Mouse (Mus musculus): ENCODE results near the gene Relt. TPM values are rescaled to one million over a fixed set of nuclear protein-coding genes. Genes with fewer than 3 reads are reported as not detected.
A peak's percentile ranks its signal among the peaks of the same experiment; 100 is the strongest.

Gene Relt
- polyA plus RNA-seq, 1 experiment, result 0.36 TPM

GRCm38 (mm10) chr7:100845412-100845811 lies 17.8 kb downstream of the Relt start:
- peak overlapping the region; percentile 14; the same call in 1 of the 2 replicates for H3K27ac ChIP-seq (replicated peaks; ENCODE audit: low read depth, low read length)
- H3K4me1 ChIP-seq (ENCODE audit: control insufficient read depth, insufficient read depth, insufficient read length, low read length), result peaks cover 5% of the 10 kb centered on the region; the same call in 1 of the 2 replicates
- no peak overlapping the region for H3K4me3 ChIP-seq (ENCODE audit: insufficient read depth, low read depth, low read length)

GRCm38 (mm10) chr7:100845026-100845400 lies 18.2 kb downstream of the Relt start:
- H3K4me1 ChIP-seq (ENCODE audit: control insufficient read depth, insufficient read depth, insufficient read length, low read length), result peaks cover 5% of the 10 kb centered on the region; the same call in 1 of the 2 replicates
- H3K4me3 ChIP-seq (ENCODE audit: insufficient read depth, low read depth, low read length), result no peak overlapping the region
- peak overlapping the region; percentile 14; the same call in 1 of the 2 replicates for H3K27ac ChIP-seq (replicated peaks; ENCODE audit: low read depth, low read length)

DNA sequence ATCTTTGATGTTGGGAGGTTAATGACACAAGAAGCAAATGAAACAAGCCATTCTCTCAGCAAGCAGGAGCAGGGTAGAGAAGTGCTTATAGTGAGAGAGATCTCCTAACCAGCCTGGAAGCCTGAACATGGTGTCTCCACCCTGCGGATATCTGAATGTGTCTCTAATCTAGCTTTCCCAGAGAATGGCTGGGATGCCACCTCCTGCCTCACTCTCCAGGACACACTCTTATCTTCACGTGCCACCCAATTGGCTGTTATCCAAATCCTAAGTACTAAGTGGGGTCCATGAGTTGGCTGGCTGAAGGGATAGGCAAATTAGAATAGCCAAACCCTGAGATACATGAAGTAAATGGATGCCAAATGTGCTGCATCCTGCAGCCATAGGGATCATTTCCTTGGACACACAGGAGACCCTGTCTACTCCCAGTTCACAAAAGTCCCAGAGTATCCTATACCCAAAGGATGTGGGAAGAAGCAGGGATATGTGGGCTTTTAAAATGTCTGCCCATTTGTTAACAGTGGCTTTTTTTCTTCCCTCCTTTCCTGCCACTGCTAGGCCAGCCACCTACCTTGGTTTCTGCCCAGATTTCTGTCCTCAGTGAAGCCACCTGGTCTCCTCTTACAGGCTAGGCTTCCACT lies 18.7 kb downstream of the Relt start:
- no peak overlapping the region for H3K4me3 ChIP-seq (ENCODE audit: insufficient read depth, low read depth, low read length)
- H3K4me1 ChIP-seq (ENCODE audit: control insufficient read depth, insufficient read depth, insufficient read length, low read length), result peaks cover 5% of the 10 kb centered on the region; the same call in 1 of the 2 replicates
- peak overlapping the region; percentile 14; the same call in 1 of the 2 replicates for H3K27ac ChIP-seq (replicated peaks; ENCODE audit: low read depth, low read length)

DNA sequence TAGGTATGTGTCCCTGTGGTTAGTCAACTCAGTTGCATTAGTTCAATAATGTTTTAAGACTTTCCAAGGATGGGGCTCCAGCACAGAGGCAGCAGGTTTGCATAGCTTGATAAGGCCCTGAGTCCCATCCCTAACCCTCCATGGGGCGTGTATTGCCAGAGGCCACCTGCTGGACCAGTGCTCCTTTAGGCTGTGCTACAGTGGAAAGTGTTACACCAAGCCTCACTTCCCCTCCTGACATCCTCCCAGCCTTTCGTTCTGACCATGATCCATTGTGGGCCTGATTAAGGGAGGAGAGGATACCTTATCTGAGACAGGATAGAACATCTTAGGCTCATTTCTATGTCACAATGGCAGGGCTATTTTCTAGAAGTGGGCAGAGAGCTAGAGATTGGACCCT lies 19.4 kb downstream of the Relt start:
- H3K4me3 ChIP-seq (ENCODE audit: insufficient read depth, low read depth, low read length), result no peak overlapping the region
- no peak overlapping the region for H3K27ac ChIP-seq (replicated peaks; ENCODE audit: low read depth, low read length)
- peaks cover 5% of the 10 kb centered on the region; the same call in 1 of the 2 replicates for H3K4me1 ChIP-seq (ENCODE audit: control insufficient read depth, insufficient read depth, insufficient read length, low read length)

DNA sequence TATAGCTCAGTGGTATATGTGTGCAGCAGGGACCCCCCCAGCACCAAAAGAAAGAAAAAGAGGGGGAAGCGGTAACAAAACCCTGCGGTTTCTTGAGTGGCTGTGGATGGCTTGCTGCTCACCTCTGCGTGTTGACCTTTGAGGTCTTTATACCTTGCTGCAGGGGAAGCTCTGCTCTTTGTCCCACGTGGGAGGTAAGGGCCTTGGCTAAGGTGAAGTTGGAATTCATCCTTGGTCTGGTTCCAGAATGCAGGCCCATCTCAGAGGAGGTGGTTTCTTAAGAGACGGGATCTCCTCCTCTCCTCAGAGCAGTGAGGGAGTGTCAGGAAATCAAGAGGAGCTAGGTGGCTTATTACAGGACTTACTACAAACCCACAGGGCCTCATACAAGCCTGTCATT lies 21.1 kb downstream of the Relt start:
- no peak overlapping the region for H3K27ac ChIP-seq (replicated peaks; ENCODE audit: low read depth, low read length)
- H3K4me3 ChIP-seq (ENCODE audit: insufficient read depth, low read depth, low read length), result no peak overlapping the region
- H3K4me1 ChIP-seq (ENCODE audit: control insufficient read depth, insufficient read depth, insufficient read length, low read length), result peaks cover 11% of the 10 kb centered on the region

- Histone ChIP-seq H3K27ac (replicated peaks; ENCODE audit: low read depth, low read length) (no peak overlapping the region), H3K4me3 (ENCODE audit: insufficient read depth, low read depth, low read length) (no peak overlapping the region), H3K4me1 (ENCODE audit: control insufficient read depth, insufficient read depth, insufficient read length, low read length) (peaks cover 12% of the 10 kb centered on the region)
Observed at GRCm38 (mm10) chr7:100841608-100842007, 21.6 kb downstream of the Relt start.

DNA sequence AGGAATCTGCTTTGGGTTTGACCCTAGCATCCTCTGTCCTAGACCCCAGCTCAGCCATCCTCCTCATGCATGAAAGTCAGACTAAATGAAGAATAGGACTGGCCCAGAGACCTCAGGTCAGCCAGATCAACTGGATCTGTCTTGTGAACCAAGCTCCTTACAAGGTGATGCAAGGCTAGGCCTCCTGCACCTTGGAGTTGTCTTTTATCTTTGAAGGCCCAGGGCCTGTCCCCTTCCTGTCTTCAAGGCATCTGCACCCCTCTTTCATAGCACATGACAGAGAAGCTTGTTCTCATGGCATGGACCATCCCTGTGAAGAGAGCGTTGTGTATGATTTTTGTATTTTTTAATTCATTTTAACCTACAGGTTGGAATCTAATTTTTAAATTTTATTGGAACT lies 22.3 kb downstream of the Relt start:
- Histone ChIP-seq H3K4me1 (ENCODE audit: control insufficient read depth, insufficient read depth, insufficient read length, low read length) (peaks cover 12% of the 10 kb centered on the region), H3K4me3 (ENCODE audit: insufficient read depth, low read depth, low read length) (no peak overlapping the region), H3K27ac (replicated peaks; ENCODE audit: low read depth, low read length) (no peak overlapping the region)

- H3K4me3 ChIP-seq (ENCODE audit: insufficient read depth, low read depth, low read length), result no peak overlapping the region
- 0 out of 2 replicates have a peak overlapping the region, but pooled peaks have one; percentile 54 for H3K27ac ChIP-seq (replicated peaks; ENCODE audit: low read depth, low read length)
Observed at GRCm38 (mm10) chr7:100839632-100840402, 23.4 kb downstream of the Relt start.

DNA sequence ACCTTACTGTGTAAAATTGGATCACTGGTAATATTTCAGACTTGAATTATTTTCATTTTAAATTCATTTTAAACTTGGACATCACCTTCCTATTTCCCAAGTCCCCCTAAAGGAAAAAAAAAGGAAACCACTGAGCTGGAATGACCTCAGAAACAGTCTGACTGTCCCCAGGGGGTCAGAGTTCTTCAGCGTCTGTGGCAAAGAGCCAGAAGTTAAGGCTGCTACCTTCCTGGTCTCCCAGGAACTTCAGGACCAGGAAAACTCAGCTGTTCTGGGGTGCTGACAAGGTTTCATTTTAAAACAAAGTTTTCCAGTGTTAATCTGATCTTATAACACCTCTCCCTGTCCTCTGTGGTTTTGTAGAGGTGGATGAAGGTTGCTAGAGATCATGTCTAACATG lies 25.5 kb downstream of the Relt start:
- no peak overlapping the region for H3K4me3 ChIP-seq (ENCODE audit: insufficient read depth, low read depth, low read length)
- H3K27ac ChIP-seq (replicated peaks; ENCODE audit: low read depth, low read length), result no peak overlapping the region
- H3K4me1 ChIP-seq (ENCODE audit: control insufficient read depth, insufficient read depth, insufficient read length, low read length), result peaks cover 12% of the 10 kb centered on the region

More at GRCm38 (mm10) chr7:100839632-100840402, 23.4 kb downstream of the Relt start:
- peaks cover 12% of the 10 kb centered on the region for H3K4me1 ChIP-seq (ENCODE audit: control insufficient read depth, insufficient read depth, insufficient read length, low read length)

- H3K4me3 ChIP-seq (ENCODE audit: insufficient read depth, low read depth, low read length), result no peak overlapping the region
- no peak overlapping the region for H3K27ac ChIP-seq (replicated peaks; ENCODE audit: low read depth, low read length)
- peaks cover 12% of the 10 kb centered on the region for H3K4me1 ChIP-seq (ENCODE audit: control insufficient read depth, insufficient read depth, insufficient read length, low read length)
Observed at GRCm38 (mm10) chr7:100836657-100837056, 26.6 kb downstream of the Relt start.

GRCm38 (mm10) chr7:100835711-100836110 lies 27.5 kb downstream of the Relt start:
- Histone ChIP-seq H3K4me1 (ENCODE audit: control insufficient read depth, insufficient read depth, insufficient read length, low read length) (peaks cover 8% of the 10 kb centered on the region), H3K27ac (replicated peaks; ENCODE audit: low read depth, low read length) (no peak overlapping the region), H3K4me3 (ENCODE audit: insufficient read depth, low read depth, low read length) (no peak overlapping the region)

DNA sequence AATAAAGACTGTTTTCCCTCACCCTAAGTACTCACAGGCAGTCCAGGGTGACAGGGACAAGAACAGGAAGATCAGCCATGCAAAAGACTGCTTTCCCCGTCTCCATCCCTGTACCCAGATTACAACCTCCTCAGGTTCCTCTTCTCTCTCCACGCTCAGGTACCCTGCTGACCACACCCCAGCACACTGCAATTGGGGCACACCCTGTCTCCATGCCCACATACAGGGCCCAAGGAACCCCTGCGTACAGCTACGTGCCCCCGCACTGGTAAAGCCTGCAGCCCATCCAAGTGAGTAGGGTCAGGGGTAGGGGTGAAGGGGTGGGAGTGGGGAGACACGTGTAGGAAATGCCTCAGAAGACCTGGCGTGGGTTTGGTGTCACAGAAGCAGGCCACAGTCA lies 28.1 kb downstream of the Relt start:
- Histone ChIP-seq H3K4me1 (ENCODE audit: control insufficient read depth, insufficient read depth, insufficient read length, low read length) (peaks cover 7% of the 10 kb centered on the region), H3K4me3 (ENCODE audit: insufficient read depth, low read depth, low read length) (no peak overlapping the region), H3K27ac (replicated peaks; ENCODE audit: low read depth, low read length) (no peak overlapping the region)

DNA sequence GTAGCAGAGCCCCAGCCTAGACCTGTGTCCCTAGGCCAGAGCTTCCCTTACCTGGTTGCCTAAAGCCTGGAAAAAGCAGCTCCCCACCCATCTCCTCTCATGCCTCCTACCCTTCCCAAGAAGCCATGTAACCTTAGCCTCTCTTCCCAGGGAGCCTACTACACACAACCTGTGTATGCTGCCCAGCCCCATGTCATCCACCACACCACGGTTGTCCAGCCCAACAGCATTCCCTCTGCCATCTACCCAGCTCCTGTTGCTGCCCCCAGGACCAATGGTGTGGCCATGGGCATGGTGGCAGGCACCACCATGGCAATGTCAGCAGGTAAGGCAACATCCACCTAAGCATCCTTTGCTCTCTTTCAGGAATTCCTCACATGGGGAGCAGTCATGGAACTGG lies 29.4 kb downstream of the Relt start:
- no peak overlapping the region for H3K27ac ChIP-seq (replicated peaks; ENCODE audit: low read depth, low read length)
- H3K4me1 ChIP-seq (ENCODE audit: control insufficient read depth, insufficient read depth, insufficient read length, low read length), result peaks cover 7% of the 10 kb centered on the region
- H3K4me3 ChIP-seq (ENCODE audit: insufficient read depth, low read depth, low read length), result no peak overlapping the region

DNA sequence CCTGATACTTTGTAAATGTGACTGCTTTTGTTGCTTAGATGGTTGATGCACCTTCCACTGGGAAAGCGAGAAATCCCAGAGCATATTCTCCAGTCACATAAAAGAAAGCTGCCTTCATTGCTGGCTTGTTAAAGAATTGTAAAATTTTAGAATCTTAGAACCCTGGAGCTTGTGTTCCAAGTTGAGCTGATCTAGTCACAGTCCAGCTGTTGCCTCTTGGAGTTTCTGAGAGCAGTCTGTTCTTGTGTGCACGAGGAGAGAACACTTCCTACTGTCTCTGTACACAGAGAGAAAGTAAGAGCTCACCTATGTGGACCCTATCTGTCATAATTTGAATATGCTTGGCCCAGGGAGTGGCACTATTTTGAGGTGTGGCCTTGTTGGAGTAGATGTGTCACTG lies 34.7 kb downstream of the Relt start:
- H3K27ac ChIP-seq (replicated peaks; ENCODE audit: low read depth, low read length), result no peak overlapping the region
- no peak overlapping the region for H3K4me3 ChIP-seq (ENCODE audit: insufficient read depth, low read depth, low read length)
- no peaks in the 10 kb centered on the region for H3K4me1 ChIP-seq (ENCODE audit: control insufficient read depth, insufficient read depth, insufficient read length, low read length)

DNA sequence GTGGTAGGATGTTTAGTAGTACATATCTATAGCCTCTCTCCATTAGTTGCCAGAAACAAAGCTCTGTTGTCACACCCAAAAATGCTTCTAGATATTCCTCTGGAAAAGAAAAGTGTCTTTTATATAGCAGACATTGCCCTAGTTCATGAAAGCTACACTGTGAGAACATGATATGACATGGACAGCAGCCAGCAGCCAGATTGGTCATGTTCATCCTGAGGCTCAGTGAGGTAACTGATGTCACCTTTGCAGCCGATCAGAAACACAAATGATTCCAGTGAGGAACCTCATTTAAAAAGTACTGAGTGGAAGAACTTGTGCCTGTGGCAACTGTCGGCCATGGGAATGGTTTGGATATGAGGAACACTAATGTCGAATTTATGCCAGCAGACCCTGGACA lies 38.6 kb downstream of the Relt start:
- Histone ChIP-seq H3K4me1 (ENCODE audit: control insufficient read depth, insufficient read depth, insufficient read length, low read length) (no peaks in the 10 kb centered on the region), H3K27ac (replicated peaks; ENCODE audit: low read depth, low read length) (no peak overlapping the region), H3K4me3 (ENCODE audit: insufficient read depth, low read depth, low read length) (no peak overlapping the region)
